Mouse (Mus musculus) heart, adult 10 weeks (tissue): ENCODE measurements around the gene Frmd5. TPM values are rescaled to one million over a fixed set of nuclear protein-coding genes. Genes with fewer than 3 reads are reported as not detected.

Experiments
- polyA plus RNA-seq: library from polyadenylated mRNA; stranded (reverse); fragments of 350-450 nt; fragmentation: Illumina TruSeq; extraction: RNeasy Lipid Tissue Mini Kit (QIAGEN cat#74804); gene quantifications from one replicate; pipeline ENCODE4 v1.2.3, GENCODE M21; 2014; ENCODE audit warnings: low read depth, low replicate concordance

The Frmd5 gene
- 252 TPM for polyA plus RNA-seq

GRCm38 (mm10) chr2:121806959-121807653 is at the start of gene Frmd5:
Frmd5 (minus strand) TSS chr2:121807087.

GRCm38 (mm10) chr2:121505942-121506882 is 300.7 kb downstream of the Frmd5 start, which contains the start of the genes Mfap1a and Wdr76:
Mfap1a (minus strand) TSS chr2:121506665.
Wdr76 (plus strand) TSS chr2:121506723.

Other genes starting within 250 kb of the Frmd5 start
- gene Casc4, start 59.9 kb upstream of the Frmd5 start, polyA plus RNA-seq, result 8.1 TPM
- 9.7 TPM for gene Ctdspl2, start 148.9 kb upstream of the Frmd5 start, polyA plus RNA-seq
- not detected for gene Mageb3, start 149.0 kb upstream of the Frmd5 start, polyA plus RNA-seq
- gene Eif3j1, start 221.5 kb upstream of the Frmd5 start, polyA plus RNA-seq, result 36.9 TPM